Mouse (Mus musculus): ENCODE measurements around the gene Ttll5. TPM values are rescaled to one million over a fixed set of nuclear protein-coding genes. Genes with fewer than 3 reads are reported as not detected.

Ttll5 gene
- total and polyA plus RNA-seq, 3 experiments, result 10.1 to 14.2 (median 11.4) TPM

GRCm38 (mm10) chr12:85933241-85933640 lies 108.8 kb downstream of the Ttll5 start:
- intact Hi-C loops (cut with DNase I), result loop anchor here (5.0 kb wide), 1 partner anchor 144 kb away; the partner anchor contains the start of gene Tgfb3
- 94% methylated on average over 10 of the region's 10 CpGs for WGBS
- no peaks in the 10 kb centered on the region for H3K79me2 ChIP-seq (replicated peaks; ENCODE audit: control insufficient read depth, insufficient read depth, low read length)
- H3K4me1 ChIP-seq (ENCODE audit: control insufficient read depth, insufficient read depth, low read length), result no peaks in the 10 kb centered on the region
- H3K4me3 ChIP-seq, result no peak overlapping the region
- no peaks in the 10 kb centered on the region for H3K27me3 ChIP-seq (ENCODE audit: control insufficient read depth, insufficient read depth, low read length)
- no peak overlapping the region for H3K27ac ChIP-seq
- H3K36me3 ChIP-seq (ENCODE audit: control insufficient read depth, insufficient read depth, low read length), result no peaks in the 10 kb centered on the region; the same call in 1 of the 2 replicates
- no peak for DNase-seq
- TF ChIP-seq POLR2A (IDR thresholded peaks at IDR 0.05; ENCODE audit: insufficient read depth, low read depth, low read length) (no peak), CTCF (IDR thresholded peaks at IDR 0.05) (no peak), EP300 (IDR thresholded peaks at IDR 0.05; ENCODE audit: insufficient read depth, low read depth, low read length) (no peak)
- no peak overlapping the region for H3K9ac ChIP-seq (ENCODE audit: low read depth, low read length)

- no peak for TF ChIP-seq EP300 (IDR thresholded peaks at IDR 0.05; ENCODE audit: insufficient read depth, low read depth, low read length)
- WGBS, result 79% methylated on average over 5 of the region's 5 CpGs
- Histone ChIP-seq H3K4me3 (no peak overlapping the region), H3K36me3 (ENCODE audit: control insufficient read depth, insufficient read depth, low read length) (no peaks in the 10 kb centered on the region; the same call in 1 of the 2 replicates), H3K4me1 (ENCODE audit: control insufficient read depth, insufficient read depth, low read length) (no peaks in the 10 kb centered on the region), H3K9ac (ENCODE audit: low read depth, low read length) (no peak overlapping the region), H3K79me2 (replicated peaks; ENCODE audit: control insufficient read depth, insufficient read depth, low read length) (no peaks in the 10 kb centered on the region), H3K27ac (no peak overlapping the region), H3K27me3 (ENCODE audit: control insufficient read depth, insufficient read depth, low read length) (no peaks in the 10 kb centered on the region)
- no peak for DNase-seq
- intact Hi-C loops (cut with DNase I), result no loop called here
These were observed 112.9 kb downstream of the Ttll5 start for GRCm38 (mm10) chr12:85937384-85937783.

GRCm38 (mm10) chr12:85943456-85943855 lies 119.0 kb downstream of the Ttll5 start:
- Histone ChIP-seq H3K36me3 (ENCODE audit: control insufficient read depth, insufficient read depth, low read length) (no peaks in the 10 kb centered on the region), H3K4me1 (ENCODE audit: control insufficient read depth, insufficient read depth, low read length) (no peaks in the 10 kb centered on the region), H3K4me3 (no peak overlapping the region), H3K27me3 (ENCODE audit: control insufficient read depth, insufficient read depth, low read length) (no peaks in the 10 kb centered on the region), H3K27ac (no peak overlapping the region), H3K79me2 (replicated peaks; ENCODE audit: control insufficient read depth, insufficient read depth, low read length) (no peaks in the 10 kb centered on the region), H3K9ac (ENCODE audit: low read depth, low read length) (no peak overlapping the region)
- no peak for DNase-seq
- WGBS, result 64% methylated on average over 10 of the region's 10 CpGs
- TF ChIP-seq POLR2A (IDR thresholded peaks at IDR 0.05; ENCODE audit: insufficient read depth, low read depth, low read length), result no peak
- no peak for TF ChIP-seq CTCF (IDR thresholded peaks at IDR 0.05)
- no peak for TF ChIP-seq EP300 (IDR thresholded peaks at IDR 0.05; ENCODE audit: insufficient read depth, low read depth, low read length)
- intact Hi-C loops (cut with DNase I), result no loop called here

GRCm38 (mm10) chr12:85944419-85944818 lies 120.0 kb downstream of the Ttll5 start:
- Histone ChIP-seq H3K4me3 (no peak overlapping the region), H3K27ac (no peak overlapping the region), H3K79me2 (replicated peaks; ENCODE audit: control insufficient read depth, insufficient read depth, low read length) (no peaks in the 10 kb centered on the region), H3K9ac (ENCODE audit: low read depth, low read length) (no peak overlapping the region), H3K27me3 (ENCODE audit: control insufficient read depth, insufficient read depth, low read length) (no peaks in the 10 kb centered on the region), H3K4me1 (ENCODE audit: control insufficient read depth, insufficient read depth, low read length) (no peaks in the 10 kb centered on the region), H3K36me3 (ENCODE audit: control insufficient read depth, insufficient read depth, low read length) (no peaks in the 10 kb centered on the region)
- intact Hi-C loops (cut with DNase I), result no loop called here
- TF ChIP-seq CTCF (IDR thresholded peaks at IDR 0.05) (no peak), EP300 (IDR thresholded peaks at IDR 0.05; ENCODE audit: insufficient read depth, low read depth, low read length) (no peak), POLR2A (IDR thresholded peaks at IDR 0.05; ENCODE audit: insufficient read depth, low read depth, low read length) (no peak)
- no peak for DNase-seq
- WGBS, result 87% methylated on average over 3 of the region's 3 CpGs

GRCm38 (mm10) chr12:85947161-85947560 lies 122.7 kb downstream of the Ttll5 start:
- no peak overlapping the region for H3K27ac ChIP-seq
- no peaks in the 10 kb centered on the region for H3K27me3 ChIP-seq (ENCODE audit: control insufficient read depth, insufficient read depth, low read length)
- no peak for TF ChIP-seq POLR2A (IDR thresholded peaks at IDR 0.05; ENCODE audit: insufficient read depth, low read depth, low read length)
- no peak for TF ChIP-seq CTCF (IDR thresholded peaks at IDR 0.05)
- no peak for TF ChIP-seq EP300 (IDR thresholded peaks at IDR 0.05; ENCODE audit: insufficient read depth, low read depth, low read length)
- no peaks in the 10 kb centered on the region for H3K79me2 ChIP-seq (replicated peaks; ENCODE audit: control insufficient read depth, insufficient read depth, low read length)
- intact Hi-C loops (cut with DNase I), result no loop called here
- H3K4me3 ChIP-seq, result no peak overlapping the region
- 65% methylated on average over 4 of the region's 4 CpGs for WGBS
- no peak overlapping the region for H3K9ac ChIP-seq (ENCODE audit: low read depth, low read length)
- DNase-seq, result no peak
- no peaks in the 10 kb centered on the region for H3K4me1 ChIP-seq (ENCODE audit: control insufficient read depth, insufficient read depth, low read length)
- H3K36me3 ChIP-seq (ENCODE audit: control insufficient read depth, insufficient read depth, low read length), result no peaks in the 10 kb centered on the region

GRCm38 (mm10) chr12:85949667-85950066 lies 125.2 kb downstream of the Ttll5 start:
- intact Hi-C loops (cut with DNase I), result no loop called here
- Histone ChIP-seq H3K9ac (ENCODE audit: low read depth, low read length) (no peak overlapping the region), H3K79me2 (replicated peaks; ENCODE audit: control insufficient read depth, insufficient read depth, low read length) (no peaks in the 10 kb centered on the region), H3K27ac (no peak overlapping the region), H3K36me3 (ENCODE audit: control insufficient read depth, insufficient read depth, low read length) (no peaks in the 10 kb centered on the region), H3K4me3 (no peak overlapping the region), H3K27me3 (ENCODE audit: control insufficient read depth, insufficient read depth, low read length) (no peaks in the 10 kb centered on the region), H3K4me1 (ENCODE audit: control insufficient read depth, insufficient read depth, low read length) (no peaks in the 10 kb centered on the region)
- no peak for DNase-seq
- TF ChIP-seq CTCF (IDR thresholded peaks at IDR 0.05), result no peak
- no peak for TF ChIP-seq POLR2A (IDR thresholded peaks at IDR 0.05; ENCODE audit: insufficient read depth, low read depth, low read length)
- TF ChIP-seq EP300 (IDR thresholded peaks at IDR 0.05; ENCODE audit: insufficient read depth, low read depth, low read length), result no peak
- 77% methylated on average over 6 of the region's 6 CpGs for WGBS
